Mouse (Mus musculus): Measurements from ENCODE around the gene S100a6. TPM values are rescaled to one million over a fixed set of nuclear protein-coding genes. Genes with fewer than 3 reads are reported as not detected.

The S100a6 gene
- polyA plus RNA-seq, 2 experiments = 5.4 to 13.6 TPM

- no peak overlapping the region for H3K27ac ChIP-seq
- H3K27me3 ChIP-seq (ENCODE audit: control insufficient read depth, insufficient read depth, low read length) = no peaks in the 10 kb centered on the region
- H3K4me1 ChIP-seq (replicated peaks; ENCODE audit: control insufficient read depth in 2 of 2, insufficient read depth in 2 of 2, low read length in 1 of 2) = no peaks in the 10 kb centered on the region
- no peaks in the 10 kb centered on the region for H3K36me3 ChIP-seq (replicated peaks; ENCODE audit: control insufficient read depth, insufficient read depth, low read depth)
- no peak for ATAC-seq (ENCODE audit: insufficient read depth)
- H3K4me2 ChIP-seq (ENCODE audit: low read depth) = no peak overlapping the region
- H3K9ac ChIP-seq (replicated peaks) = no peak overlapping the region
- no peak for TF ChIP-seq EP300 (IDR thresholded peaks at IDR 0.05; ENCODE audit: low read depth)
- TF ChIP-seq CTCF (IDR thresholded peaks at IDR 0.05; ENCODE audit: low read depth) = no peak
- H3K4me3 ChIP-seq (ENCODE audit: insufficient read depth in 1 of 2, low read depth in 2 of 2, low read length in 2 of 2) = no peak overlapping the region
- 31% methylated on average over 7 of the region's 7 CpGs for WGBS (ENCODE audit: insufficient replicate concordance)
- no peaks in the 10 kb centered on the region for H3K9me3 ChIP-seq (ENCODE audit: control insufficient read depth, low read length)
- no peak for DNase-seq (ENCODE audit: low read depth in 3 of 3, low spot score in 3 of 3)
Measured at GRCm38 (mm10) chr3:90621552-90621951, 8.9 kb downstream of the S100a6 start.

- ATAC-seq (ENCODE audit: insufficient read depth) (no peak), DNase-seq (ENCODE audit: low read depth in 3 of 3, low spot score in 3 of 3) (no peak)
- Histone ChIP-seq H3K36me3 (replicated peaks; ENCODE audit: control insufficient read depth, insufficient read depth, low read depth) (no peaks in the 10 kb centered on the region), H3K4me3 (ENCODE audit: insufficient read depth in 1 of 2, low read depth in 2 of 2, low read length in 2 of 2) (no peak overlapping the region), H3K4me1 (replicated peaks; ENCODE audit: control insufficient read depth in 2 of 2, insufficient read depth in 2 of 2, low read length in 1 of 2) (no peaks in the 10 kb centered on the region), H3K4me2 (ENCODE audit: low read depth) (no peak overlapping the region), H3K9me3 (ENCODE audit: control insufficient read depth, low read length) (no peaks in the 10 kb centered on the region), H3K27ac (no peak overlapping the region), H3K9ac (replicated peaks) (no peak overlapping the region), H3K27me3 (ENCODE audit: control insufficient read depth, insufficient read depth, low read length) (no peaks in the 10 kb centered on the region)
- TF ChIP-seq CTCF (IDR thresholded peaks at IDR 0.05; ENCODE audit: low read depth) (no peak), EP300 (IDR thresholded peaks at IDR 0.05; ENCODE audit: low read depth) (no peak)
- WGBS (ENCODE audit: insufficient replicate concordance) = 37% methylated on average over 2 of the region's 2 CpGs
Measured at GRCm38 (mm10) chr3:90623435-90624071, 10.9 kb downstream of the S100a6 start.

GRCm38 (mm10) chr3:90625496-90625895, 12.8 kb downstream of the S100a6 start:
- no peak overlapping the region for H3K27ac ChIP-seq
- TF ChIP-seq EP300 (IDR thresholded peaks at IDR 0.05; ENCODE audit: low read depth) (no peak), CTCF (IDR thresholded peaks at IDR 0.05; ENCODE audit: low read depth) (no peak)

GRCm38 (mm10) chr3:90626266-90627021, 13.8 kb downstream of the S100a6 start:
- no peak for DNase-seq (ENCODE audit: low read depth in 3 of 3, low spot score in 3 of 3)
- no peak for TF ChIP-seq EP300 (IDR thresholded peaks at IDR 0.05; ENCODE audit: low read depth)
- TF ChIP-seq CTCF (IDR thresholded peaks at IDR 0.05; ENCODE audit: low read depth) = no peak
- ATAC-seq (ENCODE audit: insufficient read depth) = no peak
- no peaks in the 10 kb centered on the region for H3K27me3 ChIP-seq (ENCODE audit: control insufficient read depth, insufficient read depth, low read length)
- no peaks in the 10 kb centered on the region for H3K36me3 ChIP-seq (replicated peaks; ENCODE audit: control insufficient read depth, insufficient read depth, low read depth)
- H3K4me2 ChIP-seq (ENCODE audit: low read depth) = no peak overlapping the region
- no peak overlapping the region for H3K9ac ChIP-seq (replicated peaks)
- no peaks in the 10 kb centered on the region for H3K9me3 ChIP-seq (ENCODE audit: control insufficient read depth, low read length)
- no peak overlapping the region for H3K27ac ChIP-seq
- no peaks in the 10 kb centered on the region for H3K4me1 ChIP-seq (replicated peaks; ENCODE audit: control insufficient read depth in 2 of 2, insufficient read depth in 2 of 2, low read length in 1 of 2)
- 48% methylated on average over 9 of the region's 9 CpGs for WGBS (ENCODE audit: insufficient replicate concordance)
- H3K4me3 ChIP-seq (ENCODE audit: insufficient read depth in 1 of 2, low read depth in 2 of 2, low read length in 2 of 2) = no peak overlapping the region

More at GRCm38 (mm10) chr3:90625496-90625895, 12.8 kb downstream of the S100a6 start:
- no peaks in the 10 kb centered on the region for H3K9me3 ChIP-seq (ENCODE audit: control insufficient read depth, low read length)
- no peak overlapping the region for H3K4me2 ChIP-seq (ENCODE audit: low read depth)
- H3K9ac ChIP-seq (replicated peaks) = no peak overlapping the region
- H3K4me1 ChIP-seq (replicated peaks; ENCODE audit: control insufficient read depth in 2 of 2, insufficient read depth in 2 of 2, low read length in 1 of 2) = no peaks in the 10 kb centered on the region
- no peak for DNase-seq (ENCODE audit: low read depth in 3 of 3, low spot score in 3 of 3)
- no peaks in the 10 kb centered on the region for H3K27me3 ChIP-seq (ENCODE audit: control insufficient read depth, insufficient read depth, low read length)
- no peak for ATAC-seq (ENCODE audit: insufficient read depth)
- H3K4me3 ChIP-seq (ENCODE audit: insufficient read depth in 1 of 2, low read depth in 2 of 2, low read length in 2 of 2) = no peak overlapping the region
- WGBS (ENCODE audit: insufficient replicate concordance) = 57% methylated on average over 5 of the region's 5 CpGs
- H3K36me3 ChIP-seq (replicated peaks; ENCODE audit: control insufficient read depth, insufficient read depth, low read depth) = no peaks in the 10 kb centered on the region

- ATAC-seq (ENCODE audit: insufficient read depth) = no peak
- Histone ChIP-seq H3K27me3 (ENCODE audit: control insufficient read depth, insufficient read depth, low read length) (no peaks in the 10 kb centered on the region), H3K36me3 (replicated peaks; ENCODE audit: control insufficient read depth, insufficient read depth, low read depth) (no peaks in the 10 kb centered on the region), H3K27ac (no peak overlapping the region), H3K4me2 (ENCODE audit: low read depth) (no peak overlapping the region), H3K9me3 (ENCODE audit: control insufficient read depth, low read length) (no peaks in the 10 kb centered on the region), H3K9ac (replicated peaks) (no peak overlapping the region), H3K4me3 (ENCODE audit: insufficient read depth in 1 of 2, low read depth in 2 of 2, low read length in 2 of 2) (no peak overlapping the region), H3K4me1 (replicated peaks; ENCODE audit: control insufficient read depth in 2 of 2, insufficient read depth in 2 of 2, low read length in 1 of 2) (no peaks in the 10 kb centered on the region)
- no peak for TF ChIP-seq EP300 (IDR thresholded peaks at IDR 0.05; ENCODE audit: low read depth)
- no peak for DNase-seq (ENCODE audit: low read depth in 3 of 3, low spot score in 3 of 3)
- 51% methylated on average over 5 of the region's 5 CpGs for WGBS (ENCODE audit: insufficient replicate concordance)
Measured at GRCm38 (mm10) chr3:90627366-90627765, 14.7 kb downstream of the S100a6 start.

Data from liver, embryonic 14.5 days (tissue).